Mouse (Mus musculus) testis, adult 2 months (tissue): Measurements from ENCODE around the gene Kcnk16.

Experiments used
- CTCF ChIP-seq: fragments of 200-500 bp; IDR thresholded peaks from 2 replicates; pipeline ENCODE4 v1.5.1; 2012; ENCODE audit warnings: low read depth, mild to moderate bottlenecking, inconsistent platforms, low read length, moderate library complexity; ENCODE audit not compliant: control insufficient read depth, insufficient read depth, insufficient replicate concordance
- POLR2A ChIP-seq: fragments of 200-500 bp; IDR thresholded peaks from 2 replicates; pipeline ENCODE4 v1.6.1; 2012; ENCODE audit warnings: low read depth, mild to moderate bottlenecking, inconsistent platforms, low read length, moderate library complexity; ENCODE audit not compliant: control insufficient read depth

GRCm38 (mm10) chr14:20211754-20212601 lies 57.0 kb downstream of the Kcnk16 start:
- TF ChIP-seq CTCF: no peak
- no peak for TF ChIP-seq POLR2A
